Mouse (Mus musculus) limb, embryonic 14.5 days (tissue): ENCODE results near the gene Eef2. TPM values are rescaled to one million over a fixed set of nuclear protein-coding genes. Genes with fewer than 3 reads are reported as not detected.
A peak's percentile ranks its signal among the peaks of the same experiment; 100 is the strongest.

Experiments used
- ATAC-seq: fragments of 200-750 bp; cut with Nextera tagmentation; 2 replicates; pipeline ENCODE4 v1.8.0; 2017; ENCODE audit warnings: low read depth, moderate number of reproducible peaks, moderate TSS enrichment; ENCODE audit not compliant: low FRiP score
- DNase-seq: peaks from one replicate; pipeline ENCODE4 v3.0.0-alpha.2; 2015; ENCODE audit warnings: low spot score
- H3K27ac ChIP-seq: fragments of 300-500 bp; sonication (generic); replicated peaks from 2 replicates; pipeline ENCODE4 v1.5.1; 2014; ENCODE audit warnings: low read depth, mild to moderate bottlenecking, low read length, moderate library complexity, mixed read lengths
- H3K27me3 ChIP-seq: fragments of 300-500 bp; sonication (generic); 2 replicates; pipeline ENCODE4 v1.6.1; 2014; ENCODE audit warnings: low read length, mixed read lengths; ENCODE audit not compliant: control insufficient read depth, insufficient read depth
- H3K36me3 ChIP-seq: fragments of 300-500 bp; sonication (generic); 2 replicates; pipeline ENCODE4 v1.6.1; 2014; ENCODE audit warnings: mild to moderate bottlenecking, low read length, moderate library complexity, mixed read lengths; ENCODE audit not compliant: control insufficient read depth, insufficient read depth
- H3K4me1 ChIP-seq: fragments of 300-500 bp; sonication (generic); 2 replicates; pipeline ENCODE4 v1.6.1; 2014; ENCODE audit warnings: antibody characterized with exemption, low read length, mixed read lengths; ENCODE audit not compliant: control insufficient read depth, insufficient read depth
- H3K4me2 ChIP-seq: fragments of 300-500 bp; sonication (generic); replicated peaks from 2 replicates; pipeline ENCODE4 v1.6.1; 2014; ENCODE audit warnings: low read depth, mild to moderate bottlenecking, low read length, moderate library complexity; ENCODE audit not compliant: severe bottlenecking
- H3K4me3 ChIP-seq: fragments of 300-500 bp; sonication (generic); replicated peaks from 2 replicates; pipeline ENCODE4 v1.5.1; 2014; ENCODE audit warnings: low read length
- H3K9ac ChIP-seq: fragments of 300-500 bp; sonication (generic); 2 replicates; pipeline ENCODE4 v1.6.1; 2014; ENCODE audit warnings: mild to moderate bottlenecking, low read depth, low read length, moderate library complexity; ENCODE audit not compliant: severe bottlenecking
- H3K9me3 ChIP-seq: fragments of 300-500 bp; sonication (generic); 2 replicates; pipeline ENCODE4 v1.6.1; 2016; ENCODE audit warnings: low read length; ENCODE audit not compliant: control insufficient read depth
- POLR2A ChIP-seq: fragments of 200-500 bp; IDR thresholded peaks from 2 replicates; pipeline ENCODE4 v1.8.0; 2012; ENCODE audit warnings: inconsistent platforms, mild to moderate bottlenecking, moderate library complexity, borderline replicate concordance; ENCODE audit not compliant: insufficient read depth, insufficient read length; ENCODE audit errors: extremely low read depth
- WGBS: fragments of 180-500 bp; shearing (Covaris S2); extraction: QIAGEN DNeasy Blood & Tissue Kit; methylation state at CpG from one replicate; pipeline ENCODE4 v1.1.7; 2014; 5-methylcytosine and 5-hydroxymethylcytosine counted together
- polyA plus RNA-seq, 2 experiments: library from polyadenylated mRNA; depleted of rRNA in 1 of 2; stranded (reverse) in 1 of 2; unstranded in 1 of 2; fragments of >200 nt; fragmentation: Nextera tagmentation in 1 of 2; extraction: Ambion mirVana in 1 of 2; gene quantifications; 2 replicates each; pipeline versions ENCODE4 v1.2.1 to v1.2.3; 2012 to 2014

Gene Eef2
- polyA plus RNA-seq, 2 experiments, result 544 to 1,329 TPM

GRCm38 (mm10) chr10:81136706-81137231, 39.7 kb upstream of the Eef2 start:
- peak overlapping the region; percentile 96 for H3K9ac ChIP-seq
- DNase-seq, result no peak
- peaks cover 23% of the 10 kb centered on the region for H3K27me3 ChIP-seq
- peak overlapping the region; percentile 99 for H3K27ac ChIP-seq
- no peaks in the 10 kb centered on the region for H3K36me3 ChIP-seq
- ATAC-seq, result peak; percentile 64
- H3K4me3 ChIP-seq, result peak overlapping the region; percentile 93
- under 1% methylated on average over 47 of the region's 50 CpGs for WGBS
- H3K4me1 ChIP-seq, result peaks cover 46% of the 10 kb centered on the region
- TF ChIP-seq POLR2A, result 0 out of 2 replicates have a peak, but pooled peaks have one; percentile 6
- peak overlapping the region; percentile 96 for H3K4me2 ChIP-seq
- no peaks in the 10 kb centered on the region for H3K9me3 ChIP-seq

- H3K9me3 ChIP-seq, result no peaks in the 10 kb centered on the region
- peak overlapping the region; percentile 99 for H3K27ac ChIP-seq
- H3K4me1 ChIP-seq, result peaks cover 47% of the 10 kb centered on the region
- WGBS, result under 1% methylated on average over 62 of the region's 89 CpGs
- DNase-seq (peak; percentile 98), ATAC-seq (peak; percentile 93)
- TF ChIP-seq POLR2A, result no peak
- 0 out of 2 replicates have a peak, but pooled peaks cover 3% of the 10 kb centered on the region for H3K36me3 ChIP-seq
- peaks cover 23% of the 10 kb centered on the region for H3K27me3 ChIP-seq
- H3K4me3 ChIP-seq, result peak overlapping the region; percentile 93
- H3K9ac ChIP-seq, result peak overlapping the region; percentile 96
- H3K4me2 ChIP-seq, result peak overlapping the region; percentile 90
Observed at GRCm38 (mm10) chr10:81137252-81138130, 38.9 kb upstream of the Eef2 start.

GRCm38 (mm10) chr10:81138131-81138782, 38.2 kb upstream of the Eef2 start:
- 0 out of 2 replicates have a peak, but pooled peaks have one; percentile 5 for TF ChIP-seq POLR2A
- H3K27me3 ChIP-seq, result peaks cover 23% of the 10 kb centered on the region
- WGBS, result 3% methylated on average over 18 of the region's 24 CpGs
- ATAC-seq, result no peak
- peak overlapping the region; percentile 81 for H3K27ac ChIP-seq
- H3K4me3 ChIP-seq, result peak overlapping the region; percentile 93
- no peaks in the 10 kb centered on the region for H3K9me3 ChIP-seq
- 0 out of 2 replicates have a peak, but pooled peaks cover 3% of the 10 kb centered on the region for H3K36me3 ChIP-seq
- peak overlapping the region; percentile 85 for H3K9ac ChIP-seq
- peak overlapping the region; percentile 90 for H3K4me2 ChIP-seq
- peaks cover 47% of the 10 kb centered on the region for H3K4me1 ChIP-seq
- no peak for DNase-seq

- Histone ChIP-seq H3K4me3 (peak overlapping the region; percentile 93), H3K27me3 (peaks cover 20% of the 10 kb centered on the region), H3K9me3 (no peaks in the 10 kb centered on the region), H3K4me1 (peaks cover 45% of the 10 kb centered on the region), H3K4me2 (peak overlapping the region; percentile 90), H3K27ac (no peak overlapping the region), H3K36me3 (peaks cover 8% of the 10 kb centered on the region), H3K9ac (peak overlapping the region; percentile 85)
- 52% methylated on average over 11 of the region's 11 CpGs for WGBS
- DNase-seq (no peak), ATAC-seq (no peak)
- no peak for TF ChIP-seq POLR2A
Observed at GRCm38 (mm10) chr10:81138821-81139528, 37.5 kb upstream of the Eef2 start.

GRCm38 (mm10) chr10:81139529-81139846, 36.9 kb upstream of the Eef2 start:
- peaks cover 42% of the 10 kb centered on the region for H3K4me1 ChIP-seq
- H3K9me3 ChIP-seq, result no peaks in the 10 kb centered on the region
- H3K9ac ChIP-seq, result no peak overlapping the region
- peaks cover 15% of the 10 kb centered on the region for H3K27me3 ChIP-seq
- H3K4me3 ChIP-seq, result 0 out of 2 replicates have a peak overlapping the region, but pooled peaks have one; percentile 93
- TF ChIP-seq POLR2A, result no peak
- no peak for ATAC-seq
- peak overlapping the region; percentile 90 for H3K4me2 ChIP-seq
- peaks cover 14% of the 10 kb centered on the region for H3K36me3 ChIP-seq
- WGBS, result 85% methylated on average over 4 of the region's 4 CpGs
- no peak for DNase-seq
- H3K27ac ChIP-seq, result no peak overlapping the region
